Mouse (Mus musculus) MEL (cell line): ENCODE data around the gene Commd2. TPM values are rescaled to one million over a fixed set of nuclear protein-coding genes. Genes with fewer than 3 reads are reported as not detected.

Source experiments
- DNase-seq: peaks from one replicate; pipeline ENCODE4 v3.0.0; 2011; ENCODE audit warnings: low read depth, low spot score
- H3K27ac ChIP-seq: 2 replicates; pipeline ENCODE4 v1.5.1; 2012; ENCODE audit warnings: low read depth, mild to moderate bottlenecking, control low read depth, low read length, moderate library complexity; ENCODE audit not compliant: control insufficient read depth
- H3K27me3 ChIP-seq, 2 experiments: fragments of 150-350 bp in 1 of 2; sonication (generic) in 1 of 2; 2 replicates each; pipeline ENCODE4 v1.6.1; 2012; ENCODE audit warnings: low read length in 2 of 2, mild to moderate bottlenecking in 2 of 2, improper control_type of control experiment in 1 of 2, moderate library complexity in 1 of 2; ENCODE audit not compliant: insufficient read depth in 2 of 2, control insufficient read depth in 1 of 2
- H3K36me3 ChIP-seq, 2 experiments: 2 replicates each; pipeline ENCODE4 v1.6.1; 2012 to 2014; ENCODE audit warnings: low read length in 2 of 2, improper control_type of control experiment in 1 of 2, inconsistent platforms in 1 of 2, mild to moderate bottlenecking in 1 of 2; ENCODE audit not compliant: insufficient read depth in 2 of 2, control insufficient read depth in 1 of 2
- H3K4me1 ChIP-seq, 2 experiments: fragments of 150-350 bp in 1 of 2; sonication (generic) in 1 of 2; 2 replicates each; pipeline ENCODE4 v1.6.1; 2012; ENCODE audit warnings: low read length in 2 of 2, improper control_type of control experiment in 1 of 2, mild to moderate bottlenecking in 1 of 2; ENCODE audit not compliant: insufficient read depth in 2 of 2, control insufficient read depth in 1 of 2
- H3K4me3 ChIP-seq, 2 experiments: fragments of 150-350 bp in 1 of 2; sonication (generic) in 1 of 2; 2 replicates each; pipeline ENCODE4 v1.5.1; 2012; ENCODE audit warnings: low read depth in 2 of 2, low read length in 2 of 2, mild to moderate bottlenecking in 2 of 2, moderate library complexity in 2 of 2, control low read depth in 1 of 2, improper control_type of control experiment in 1 of 2; ENCODE audit not compliant: control insufficient read depth in 1 of 2, insufficient read depth in 1 of 2
- H3K79me2 ChIP-seq: 2 replicates; pipeline ENCODE4 v1.6.1; 2012; ENCODE audit warnings: mild to moderate bottlenecking, low read length, moderate library complexity; ENCODE audit not compliant: control insufficient read depth, poor library complexity, insufficient read depth
- H3K9ac ChIP-seq: 2 replicates; pipeline ENCODE4 v1.6.1; 2012; ENCODE audit warnings: low read depth, mild to moderate bottlenecking, control low read depth, low read length, moderate library complexity; ENCODE audit not compliant: control insufficient read depth, poor library complexity, severe bottlenecking
- H3K9me3 ChIP-seq: fragments of 150-350 bp; sonication (generic); replicated peaks from 2 replicates; pipeline ENCODE4 v1.6.1; 2012; ENCODE audit warnings: mild to moderate bottlenecking, low read length, improper control_type of control experiment, moderate library complexity; ENCODE audit not compliant: insufficient read depth
- CHD2 ChIP-seq: IDR thresholded peaks from 2 replicates; pipeline ENCODE4 v1.6.1; 2011; ENCODE audit warnings: low read length, improper control_type of control experiment
- CTCF ChIP-seq, 3 experiments: IDR thresholded peaks in 2 of 3; conservative IDR thresholded peaks in 1 of 3; 2 replicates each; pipeline ENCODE4 v1.5.1; 2011 to 2012; ENCODE audit warnings: low read length in 3 of 3, low read depth in 2 of 3, mild to moderate bottlenecking in 2 of 3, improper control_type of control experiment in 1 of 3, inconsistent platforms in 1 of 3, mixed read lengths in 1 of 3, moderate library complexity in 1 of 3; ENCODE audit not compliant: control insufficient read depth in 1 of 3, insufficient read depth in 1 of 3, poor library complexity in 1 of 3, severe bottlenecking in 1 of 3
- E2F4 ChIP-seq: IDR thresholded peaks from 2 replicates; pipeline ENCODE4 v1.6.1; 2011; ENCODE audit warnings: low read depth, low read length, improper control_type of control experiment, borderline replicate concordance
- ELF1 ChIP-seq: IDR thresholded peaks from 2 replicates; pipeline ENCODE4 v1.6.1; 2014; ENCODE audit warnings: low read depth, mild to moderate bottlenecking, inconsistent platforms, low read length, improper control_type of control experiment, moderate library complexity
- EP300 ChIP-seq, 2 experiments: IDR thresholded peaks; 2 replicates each; pipeline ENCODE4 v1.6.1; 2011; ENCODE audit warnings: improper control_type of control experiment in 2 of 2, low read length in 2 of 2, low read depth in 1 of 2, mild to moderate bottlenecking in 1 of 2
- KAT2A ChIP-seq: conservative IDR thresholded peaks from 2 replicates; pipeline ENCODE4 v1.6.1; 2012; ENCODE audit warnings: low read depth, low read length, improper control_type of control experiment, inconsistent platforms
- MEF2A ChIP-seq: IDR thresholded peaks from 2 replicates; pipeline ENCODE4 v1.6.1; 2014; ENCODE audit warnings: low read depth, mild to moderate bottlenecking, inconsistent platforms, low read length, improper control_type of control experiment; ENCODE audit not compliant: poor library complexity, insufficient replicate concordance, severe bottlenecking; ENCODE audit errors: extremely low read depth
- MXI1 ChIP-seq: IDR thresholded peaks from 2 replicates; pipeline ENCODE4 v1.6.1; 2011; ENCODE audit warnings: mild to moderate bottlenecking, low read depth, low read length, improper control_type of control experiment
- POLR2A ChIP-seq, 2 experiments: IDR thresholded peaks; 2 replicates each; pipeline ENCODE4 v1.6.1; 2011 to 2012; ENCODE audit warnings: low read length in 2 of 2, mild to moderate bottlenecking in 2 of 2, control low read depth in 1 of 2, improper control_type of control experiment in 1 of 2, low read depth in 1 of 2, moderate library complexity in 1 of 2; ENCODE audit not compliant: control insufficient read depth in 1 of 2, insufficient read depth in 1 of 2, poor library complexity in 1 of 2
- RAD21 ChIP-seq: IDR thresholded peaks from 2 replicates; pipeline ENCODE4 v1.6.1; 2011; ENCODE audit warnings: mild to moderate bottlenecking, low read depth, low read length, improper control_type of control experiment
- RCOR1 ChIP-seq: IDR thresholded peaks from 2 replicates; pipeline ENCODE4 v1.6.1; 2012; ENCODE audit warnings: low read depth, mild to moderate bottlenecking, inconsistent platforms, low read length, improper control_type of control experiment
- SMC3 ChIP-seq: IDR thresholded peaks from 2 replicates; pipeline ENCODE4 v1.6.1; 2011; ENCODE audit warnings: low read depth, low read length, improper control_type of control experiment
- TBP ChIP-seq: IDR thresholded peaks from 2 replicates; pipeline ENCODE4 v1.8.0; 2011; ENCODE audit warnings: low read depth, low read length, improper control_type of control experiment
- ZKSCAN1 ChIP-seq: IDR thresholded peaks from 2 replicates; pipeline ENCODE4 v1.6.1; 2012; ENCODE audit warnings: low read depth, mild to moderate bottlenecking, inconsistent platforms, low read length, improper control_type of control experiment, moderate library complexity
- polyA plus RNA-seq, 2 experiments: library from polyadenylated mRNA; stranded (reverse) in 1 of 2; unstranded in 1 of 2; fragments of >175 nt in 1 of 2; fragments of >200 nt in 1 of 2; gene quantifications; 2 replicates each; pipeline versions ENCODE4 v1.2.1 to v1.2.4; 2012; ENCODE audit warnings: low replicate concordance in 2 of 2, low read depth in 1 of 2; ENCODE audit not compliant: insufficient read length in 2 of 2, insufficient read depth in 1 of 2, missing spikeins in 1 of 2
- total RNA-seq: library from RNA; depleted of rRNA; stranded (reverse); fragments of 300-350 nt; gene quantifications from 2 replicates; pipeline ENCODE4 v1.2.3, GENCODE M21; 2012

The Commd2 gene
- total and polyA plus RNA-seq, 3 experiments, result 47.7 to 61.6 TPM; not detected in 1

GRCm38 (mm10) chr3:57625275-57625997, 26.1 kb downstream of the Commd2 start:
- Histone ChIP-seq H3K27me3 (no peaks in the 10 kb centered on the region; a peak in 1 of 4 replicates), H3K36me3 (peaks cover 0 to 6% of the 10 kb centered on the region in 2 experiments; a peak in 2 of 4 replicates), H3K4me3 (peak overlapping the region; percentile 14 to 72; a peak in 3 of 4 replicates), H3K79me2 (no peaks in the 10 kb centered on the region), H3K4me1 (peaks cover 0 to 4% of the 10 kb centered on the region in 2 experiments; a peak in 1 of 4 replicates), H3K9ac (peak overlapping the region; percentile 76), H3K27ac (no peak overlapping the region), H3K9me3 (no peaks in the 10 kb centered on the region)
- DNase-seq, result peak; percentile 92
- no peak for TF ChIP-seq RCOR1
- peak; percentile 33 for TF ChIP-seq RAD21
- peak; percentile 42; the same call in 1 of the 2 replicates for TF ChIP-seq TBP
- no peak for TF ChIP-seq POLR2A (IDR thresholded peaks at IDR 0.05; ENCODE audit: control insufficient read depth in 1 of 2, insufficient read depth in 1 of 2, low read depth in 1 of 2, low read length in 2 of 2, poor library complexity in 1 of 2)
- no peak for TF ChIP-seq EP300 (IDR thresholded peaks at IDR 0.05; ENCODE audit: low read depth in 1 of 2, low read length in 2 of 2)
- peak; percentile 50 to 87 (median 80) for TF ChIP-seq CTCF (IDR thresholded peaks at IDR 0.05 in 2 of 3, conservative IDR thresholded peaks at IDR 0.05 in 1 of 3; ENCODE audit: control insufficient read depth in 1 of 3, insufficient read depth in 1 of 3, low read depth in 2 of 3, low read length in 3 of 3, poor library complexity in 1 of 3, severe bottlenecking in 1 of 3)
- TF ChIP-seq E2F4, result no peak
- TF ChIP-seq SMC3, result peak; percentile 62
- no peak for TF ChIP-seq CHD2
- TF ChIP-seq, all 39 proteins: peak for 4

- Histone ChIP-seq H3K4me3 (no peak overlapping the region), H3K9ac (no peak overlapping the region), H3K4me1 (no peaks in the 10 kb centered on the region), H3K36me3 (no peaks in the 10 kb centered on the region), H3K27me3 (no peaks in the 10 kb centered on the region), H3K9me3 (no peaks in the 10 kb centered on the region), H3K27ac (no peak overlapping the region), H3K79me2 (no peaks in the 10 kb centered on the region)
- no peak for DNase-seq
- TF ChIP-seq MXI1, result no peak
- TF ChIP-seq CTCF (IDR thresholded peaks at IDR 0.05 in 2 of 3, conservative IDR thresholded peaks at IDR 0.05 in 1 of 3; ENCODE audit: control insufficient read depth in 1 of 3, insufficient read depth in 1 of 3, low read depth in 2 of 3, low read length in 3 of 3, poor library complexity in 1 of 3, severe bottlenecking in 1 of 3), result peak in 1 of 3 experiments; percentile 30; a peak in 3 of 6 replicates
- no peak for TF ChIP-seq ZKSCAN1
Measured at GRCm38 (mm10) chr3:57619718-57620117, 31.8 kb downstream of the Commd2 start.

- H3K4me1 ChIP-seq, result no peaks in the 10 kb centered on the region
- H3K9me3 ChIP-seq, result no peaks in the 10 kb centered on the region
- H3K27ac ChIP-seq, result no peak overlapping the region
- no peaks in the 10 kb centered on the region for H3K27me3 ChIP-seq
- H3K79me2 ChIP-seq, result no peaks in the 10 kb centered on the region
- TF ChIP-seq MEF2A (no peak), KAT2A (no peak), RCOR1 (no peak), RAD21 (no peak), ELF1 (no peak), CTCF (IDR thresholded peaks at IDR 0.05 in 2 of 3, conservative IDR thresholded peaks at IDR 0.05 in 1 of 3; ENCODE audit: control insufficient read depth in 1 of 3, insufficient read depth in 1 of 3, low read depth in 2 of 3, low read length in 3 of 3, poor library complexity in 1 of 3, severe bottlenecking in 1 of 3) (peak in 2 of 3 experiments; percentile 10 to 11; a peak in 1 of 6 replicates), MXI1 (no peak)
- no peak overlapping the region for H3K4me3 ChIP-seq
- H3K9ac ChIP-seq, result no peak overlapping the region
- peak; percentile 12 for DNase-seq
- H3K36me3 ChIP-seq, result no peaks in the 10 kb centered on the region
Measured at GRCm38 (mm10) chr3:57615652-57616051, 35.9 kb downstream of the Commd2 start.
